23 mouse cellular contexts compared by ENCODE assay signal in the genomic region with DNA sequence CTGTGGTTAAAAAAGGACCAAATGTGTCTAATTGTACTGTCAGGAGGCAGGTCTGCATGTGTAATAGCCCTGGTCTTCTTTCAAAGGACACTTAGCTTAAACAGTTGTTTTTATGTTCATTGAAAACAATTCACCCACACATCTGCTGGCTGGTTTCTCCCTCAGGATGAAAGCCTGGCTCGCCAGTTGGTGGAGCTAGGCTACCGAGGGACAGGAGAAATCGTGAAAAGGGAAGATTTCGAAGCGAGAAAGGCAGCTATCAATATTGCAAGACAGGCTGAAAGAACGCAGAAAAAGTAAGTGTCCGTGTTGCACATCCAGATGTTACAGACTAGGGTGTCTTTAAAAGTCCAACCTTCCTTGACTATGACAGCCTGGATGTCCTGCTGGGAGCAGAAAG. TPM values are rescaled to one million over a fixed set of nuclear protein-coding genes. Genes with fewer than 3 reads are reported as not detected.
A peak's percentile ranks its signal among the peaks of the same experiment; 100 is the strongest.
DNase-seq lines count a peak whose midpoint lies in the region; ATAC-seq and TF ChIP-seq lines count a peak whose summit lies in the region.
"Had no signal": no experiment of that assay in that cellular context is flagged by ENCODE, and none has a peak within 500 bp of the region (broad histone marks: within the 10 kb centered on the region; RNA-seq: fewer than 3 reads in every experiment).

No protein-coding gene starts in this region.

- H3K4me2 ChIP-seq in intestine, postnatal 0 days (replicated peaks; ENCODE audit: low read depth), result no peak overlapping the region
- H3K4me2 ChIP-seq in intestine, embryonic 15.5 days (replicated peaks), result no peak overlapping the region
- H3K4me2 ChIP-seq: forebrain, embryonic 13.5 days; hindbrain, embryonic 12.5 days; limb, embryonic 15.5 days; liver, embryonic 15.5 days had no signal

- no peaks in the 10 kb centered on the region for H3K36me3 ChIP-seq in intestine, postnatal 0 days (ENCODE audit: control insufficient read depth, insufficient read depth)
- no peaks in the 10 kb centered on the region for H3K36me3 ChIP-seq in intestine, embryonic 15.5 days
- H3K36me3 ChIP-seq: hindbrain, embryonic 12.5 days; limb, embryonic 15.5 days; liver, embryonic 15.5 days; midbrain, embryonic 10.5 days had no signal

- 66% methylated on average over 7 of the region's 7 CpGs for WGBS in intestine, postnatal 0 days
- WGBS in intestine, embryonic 15.5 days, result 66% methylated on average over 7 of the region's 7 CpGs

- no peaks in the 10 kb centered on the region for H3K27me3 ChIP-seq in intestine, postnatal 0 days (replicated peaks; ENCODE audit: control insufficient read depth, insufficient read depth, low read length)
- no peaks in the 10 kb centered on the region for H3K27me3 ChIP-seq in intestine, embryonic 15.5 days (replicated peaks)
- peaks cover under 1% of the 10 kb centered on the region for H3K27me3 ChIP-seq in Patski
- H3K27me3 ChIP-seq: forebrain, embryonic 13.5 days; hindbrain, embryonic 12.5 days; limb, embryonic 15.5 days; liver, embryonic 15.5 days had no signal

- intact Hi-C loops in left cerebral cortex, adult 2 months (cut with DNase I), result loop anchor here (2.0 kb wide), 1 partner anchor 811 kb away; no protein-coding TSS in a partner anchor
- intact Hi-C loops in left cerebral cortex, postnatal 36 days (cut with DNase I), result loop anchor here (5.0 kb wide), 1 partner anchor 811 kb away; no protein-coding TSS in a partner anchor

- CTCF ChIA-PET in Patski (lab: Charles Lee), result interaction anchor here (0.9 to 9.8 kb wide), 6 partner anchors 516 to 814 kb away, joined by 3 to 216 read pairs (median 6); no protein-coding TSS in a partner anchor

- H3K4me1 ChIP-seq in intestine, postnatal 0 days (replicated peaks; ENCODE audit: control insufficient read depth, insufficient read depth, low read length), result no peaks in the 10 kb centered on the region
- no peaks in the 10 kb centered on the region for H3K4me1 ChIP-seq in intestine, embryonic 15.5 days (replicated peaks)
- H3K4me1 ChIP-seq: forebrain, embryonic 13.5 days; hindbrain, embryonic 12.5 days; limb, embryonic 15.5 days; liver, embryonic 15.5 days; midbrain, embryonic 10.5 days had no signal

- no peak for DNase-seq in left cerebral cortex, adult 2 months (ENCODE audit: extremely low spot score in 1 of 2, low spot score in 2 of 2)
- DNase-seq in left cerebral cortex, postnatal 36 days (ENCODE audit: low spot score in 2 of 2), result no peak
- DNase-seq in 3T3-L1 (ENCODE audit: low read depth, low spot score), result peak; percentile 23
- DNase-seq in Patski (ENCODE audit: low read depth, low spot score), result no peak
- DNase-seq in cerebellum, postnatal 25 days, result no peak
- DNase-seq in cerebellum, postnatal 14 days, result no peak
- DNase-seq: adrenal gland, adult 8-10 months; cerebellum, adult 9-11 months; kidney, adult 9 months; lung, postnatal 4 days; thymus, postnatal 25 days had no signal

- POLR2A ChIA-PET in Patski (lab: Charles Lee), result no interaction called here

- H3K9me3 ChIP-seq in intestine, postnatal 0 days (ENCODE audit: control insufficient read depth), result no peaks in the 10 kb centered on the region
- no peaks in the 10 kb centered on the region for H3K9me3 ChIP-seq in intestine, embryonic 15.5 days
- H3K9me3 ChIP-seq: forebrain, embryonic 13.5 days; hindbrain, embryonic 12.5 days; limb, embryonic 15.5 days; liver, embryonic 15.5 days; midbrain, embryonic 10.5 days had no signal

- peak; percentile 60 for TF ChIP-seq CTCF in intestine, postnatal 0 days (IDR thresholded peaks at IDR 0.05; ENCODE audit: low read depth)
- peak; percentile 43 for TF ChIP-seq CTCF in left cerebral cortex, adult 2 months (IDR thresholded peaks at IDR 0.05)
- TF ChIP-seq CTCF in Patski (IDR thresholded peaks at IDR 0.05), result peak; percentile 41

- ATAC-seq in intestine, postnatal 0 days, result no peak
- no peak for ATAC-seq in intestine, embryonic 15.5 days
- ATAC-seq in Patski, result no peak
- ATAC-seq: forebrain, embryonic 13.5 days; inflammation-experienced regulatory T-cells, adult 6 months had no signal

- no peak overlapping the region for H3K9ac ChIP-seq in intestine, postnatal 0 days (ENCODE audit: low read depth, low read length)
- no peak overlapping the region for H3K9ac ChIP-seq in intestine, embryonic 15.5 days
- H3K9ac ChIP-seq: forebrain, embryonic 13.5 days; hindbrain, embryonic 12.5 days; limb, embryonic 15.5 days; liver, embryonic 15.5 days had no signal

- in situ Hi-C loops in Patski (cut with MboI; ENCODE audit: low pct_unique_long_range_greater_than_20kb), result loop anchor here (5.0 to 25.0 kb wide), 3 partner anchors 516 to 1241 kb away; no protein-coding TSS in a partner anchor

- no peak overlapping the region for H3K27ac ChIP-seq in intestine, postnatal 0 days (ENCODE audit: low read depth, low read length)
- no peak overlapping the region for H3K27ac ChIP-seq in intestine, embryonic 15.5 days
- H3K27ac ChIP-seq in left cerebral cortex, adult 2 months, result no peak overlapping the region
- H3K27ac ChIP-seq: forebrain, embryonic 13.5 days; hindbrain, embryonic 12.5 days; limb, embryonic 15.5 days; liver, embryonic 15.5 days; midbrain, embryonic 10.5 days had no signal

- H3K4me3 ChIP-seq in intestine, postnatal 0 days (ENCODE audit: low read depth, low read length), result no peak overlapping the region
- no peak overlapping the region for H3K4me3 ChIP-seq in intestine, embryonic 15.5 days (replicated peaks)
- H3K4me3 ChIP-seq in left cerebral cortex, adult 2 months, result no peak overlapping the region
- H3K4me3 ChIP-seq: erythroblast, embryonic 14.5 days; forebrain, embryonic 13.5 days; hindbrain, embryonic 12.5 days; limb, embryonic 15.5 days; liver, embryonic 15.5 days; midbrain, embryonic 10.5 days had no signal

RNA-seq across cellular contexts. Expression of gene Cfap299, which starts 17.0 kb away (rescaled TPM):
- 0.27 TPM in 1 of 2 replicates, not detected in the other for polyA plus RNA-seq in intestine, postnatal 0 days (2015; fragmentation: Nextera tagmentation; extraction: Ambion mirVana)
- polyA plus RNA-seq in intestine, embryonic 15.5 days (2015; fragmentation: Nextera tagmentation; extraction: Ambion mirVana), result 0.46 and 0.59 TPM in 2 replicates
- total RNA-seq in left cerebral cortex, adult 2 months (2021), result under 1 TPM in 1 of 2 experiments, not detected in 1; 0.42 TPM
- under 1 TPM in 1 of 2 experiments, not detected in 1; 0.76 TPM for total RNA-seq in left cerebral cortex, postnatal 36 days (2021)
- 0.23 TPM for polyA plus RNA-seq in Patski (2021)
- total RNA-seq: adrenal gland, adult 8-10 months; gastrocnemius, postnatal 4 days; monocyte, adult 5-6 weeks had no signal
- polyA plus RNA-seq: erythroblast, embryonic 14.5 days; inflammation-experienced regulatory T-cells, adult 6 months; liver, embryonic 15.5 days; neural tube, embryonic 11.5 days had no signal
